Mouse (Mus musculus) MEL (cell line): Measurements from ENCODE around the gene Fcgr1. TPM values are rescaled to one million over a fixed set of nuclear protein-coding genes. Genes with fewer than 3 reads are reported as not detected.

ENCODE experiments used
- DNase-seq: peaks from one replicate; pipeline ENCODE4 v3.0.0; 2011; ENCODE audit warnings: low read depth, low spot score
- H3K27ac ChIP-seq: 2 replicates; pipeline ENCODE4 v1.5.1; 2012; ENCODE audit warnings: low read depth, mild to moderate bottlenecking, control low read depth, low read length, moderate library complexity; ENCODE audit not compliant: control insufficient read depth
- H3K27me3 ChIP-seq, 2 experiments: fragments of 150-350 bp in 1 of 2; sonication (generic) in 1 of 2; 2 replicates each; pipeline ENCODE4 v1.6.1; 2012; ENCODE audit warnings: low read length in 2 of 2, mild to moderate bottlenecking in 2 of 2, improper control_type of control experiment in 1 of 2, moderate library complexity in 1 of 2; ENCODE audit not compliant: insufficient read depth in 2 of 2, control insufficient read depth in 1 of 2
- H3K36me3 ChIP-seq, 2 experiments: 2 replicates each; pipeline ENCODE4 v1.6.1; 2012 to 2014; ENCODE audit warnings: low read length in 2 of 2, improper control_type of control experiment in 1 of 2, inconsistent platforms in 1 of 2, mild to moderate bottlenecking in 1 of 2; ENCODE audit not compliant: insufficient read depth in 2 of 2, control insufficient read depth in 1 of 2
- H3K4me1 ChIP-seq, 2 experiments: fragments of 150-350 bp in 1 of 2; sonication (generic) in 1 of 2; 2 replicates each; pipeline ENCODE4 v1.6.1; 2012; ENCODE audit warnings: low read length in 2 of 2, improper control_type of control experiment in 1 of 2, mild to moderate bottlenecking in 1 of 2; ENCODE audit not compliant: insufficient read depth in 2 of 2, control insufficient read depth in 1 of 2
- H3K4me3 ChIP-seq, 2 experiments: fragments of 150-350 bp in 1 of 2; sonication (generic) in 1 of 2; 2 replicates each; pipeline ENCODE4 v1.5.1; 2012; ENCODE audit warnings: low read depth in 2 of 2, low read length in 2 of 2, mild to moderate bottlenecking in 2 of 2, moderate library complexity in 2 of 2, control low read depth in 1 of 2, improper control_type of control experiment in 1 of 2; ENCODE audit not compliant: control insufficient read depth in 1 of 2, insufficient read depth in 1 of 2
- H3K79me2 ChIP-seq: 2 replicates; pipeline ENCODE4 v1.6.1; 2012; ENCODE audit warnings: mild to moderate bottlenecking, low read length, moderate library complexity; ENCODE audit not compliant: control insufficient read depth, poor library complexity, insufficient read depth
- H3K9ac ChIP-seq: 2 replicates; pipeline ENCODE4 v1.6.1; 2012; ENCODE audit warnings: low read depth, mild to moderate bottlenecking, control low read depth, low read length, moderate library complexity; ENCODE audit not compliant: control insufficient read depth, poor library complexity, severe bottlenecking
- H3K9me3 ChIP-seq: fragments of 150-350 bp; sonication (generic); replicated peaks from 2 replicates; pipeline ENCODE4 v1.6.1; 2012; ENCODE audit warnings: mild to moderate bottlenecking, low read length, improper control_type of control experiment, moderate library complexity; ENCODE audit not compliant: insufficient read depth
- CHD2 ChIP-seq: IDR thresholded peaks from 2 replicates; pipeline ENCODE4 v1.6.1; 2011; ENCODE audit warnings: low read length, improper control_type of control experiment
- CTCF ChIP-seq, 3 experiments: IDR thresholded peaks in 2 of 3; conservative IDR thresholded peaks in 1 of 3; 2 replicates each; pipeline ENCODE4 v1.5.1; 2011 to 2012; ENCODE audit warnings: low read length in 3 of 3, low read depth in 2 of 3, mild to moderate bottlenecking in 2 of 3, improper control_type of control experiment in 1 of 3, inconsistent platforms in 1 of 3, mixed read lengths in 1 of 3, moderate library complexity in 1 of 3; ENCODE audit not compliant: control insufficient read depth in 1 of 3, insufficient read depth in 1 of 3, poor library complexity in 1 of 3, severe bottlenecking in 1 of 3
- E2F4 ChIP-seq: IDR thresholded peaks from 2 replicates; pipeline ENCODE4 v1.6.1; 2011; ENCODE audit warnings: low read depth, low read length, improper control_type of control experiment, borderline replicate concordance
- GATA1 ChIP-seq: IDR thresholded peaks from 2 replicates; pipeline ENCODE4 v1.6.1; 2011; ENCODE audit warnings: low read depth, low read length, improper control_type of control experiment
- HCFC1 ChIP-seq: IDR thresholded peaks from 2 replicates; pipeline ENCODE4 v1.6.1; 2012; ENCODE audit warnings: low read depth, mild to moderate bottlenecking, inconsistent platforms, low read length, improper control_type of control experiment, moderate library complexity
- JUND ChIP-seq: IDR thresholded peaks from 2 replicates; pipeline ENCODE4 v1.6.1; 2011; ENCODE audit warnings: low read depth, mild to moderate bottlenecking, improper control_type of control experiment, low read length
- MAX ChIP-seq: IDR thresholded peaks from 2 replicates; pipeline ENCODE4 v1.6.1; 2011; ENCODE audit warnings: low read length, improper control_type of control experiment
- MEF2A ChIP-seq: IDR thresholded peaks from 2 replicates; pipeline ENCODE4 v1.6.1; 2014; ENCODE audit warnings: low read depth, mild to moderate bottlenecking, inconsistent platforms, low read length, improper control_type of control experiment; ENCODE audit not compliant: poor library complexity, insufficient replicate concordance, severe bottlenecking; ENCODE audit errors: extremely low read depth
- MXI1 ChIP-seq: IDR thresholded peaks from 2 replicates; pipeline ENCODE4 v1.6.1; 2011; ENCODE audit warnings: mild to moderate bottlenecking, low read depth, low read length, improper control_type of control experiment
- MYC ChIP-seq: IDR thresholded peaks from 2 replicates; pipeline ENCODE4 v1.6.1; 2011; ENCODE audit warnings: low read depth, mild to moderate bottlenecking, low read length, improper control_type of control experiment, moderate library complexity
- NELFE ChIP-seq: IDR thresholded peaks from 2 replicates; pipeline ENCODE4 v1.6.1; 2011; ENCODE audit warnings: low read depth, low read length, improper control_type of control experiment
- POLR2A ChIP-seq, 2 experiments: IDR thresholded peaks; 2 replicates each; pipeline ENCODE4 v1.6.1; 2011 to 2012; ENCODE audit warnings: low read length in 2 of 2, mild to moderate bottlenecking in 2 of 2, control low read depth in 1 of 2, improper control_type of control experiment in 1 of 2, low read depth in 1 of 2, moderate library complexity in 1 of 2; ENCODE audit not compliant: control insufficient read depth in 1 of 2, insufficient read depth in 1 of 2, poor library complexity in 1 of 2
- POLR2AphosphoS2 ChIP-seq: IDR thresholded peaks from 2 replicates; pipeline ENCODE4 v1.6.1; 2011; ENCODE audit warnings: low read length, improper control_type of control experiment
- RCOR1 ChIP-seq: IDR thresholded peaks from 2 replicates; pipeline ENCODE4 v1.6.1; 2012; ENCODE audit warnings: low read depth, mild to moderate bottlenecking, inconsistent platforms, low read length, improper control_type of control experiment
- SIN3A ChIP-seq: IDR thresholded peaks from 2 replicates; pipeline ENCODE4 v1.6.1; 2012; ENCODE audit warnings: low read length, improper control_type of control experiment, inconsistent platforms
- TBP ChIP-seq: IDR thresholded peaks from 2 replicates; pipeline ENCODE4 v1.8.0; 2011; ENCODE audit warnings: low read depth, low read length, improper control_type of control experiment
- USF1 ChIP-seq: IDR thresholded peaks from 2 replicates; pipeline ENCODE4 v1.6.1; 2014; ENCODE audit warnings: low read depth, mild to moderate bottlenecking, inconsistent platforms, low read length, improper control_type of control experiment, moderate library complexity
- USF2 ChIP-seq, 2 experiments: IDR thresholded peaks; 2 replicates each; pipeline ENCODE4 v1.6.1; 2011 to 2012; ENCODE audit warnings: improper control_type of control experiment in 2 of 2, low read length in 2 of 2, borderline replicate concordance in 1 of 2, inconsistent platforms in 1 of 2, low read depth in 1 of 2, mild to moderate bottlenecking in 1 of 2; ENCODE audit not compliant: insufficient read depth in 1 of 2
- ZC3H11A ChIP-seq: IDR thresholded peaks from 2 replicates; pipeline ENCODE4 v1.6.1; 2012; ENCODE audit warnings: low read depth, mild to moderate bottlenecking, inconsistent platforms, low read length, improper control_type of control experiment
- ZMIZ1 ChIP-seq: IDR thresholded peaks from 2 replicates; pipeline ENCODE4 v1.6.1; 2012; ENCODE audit warnings: low read depth, mild to moderate bottlenecking, inconsistent platforms, low read length, improper control_type of control experiment, moderate library complexity
- polyA plus RNA-seq, 2 experiments: library from polyadenylated mRNA; stranded (reverse) in 1 of 2; unstranded in 1 of 2; fragments of >175 nt in 1 of 2; fragments of >200 nt in 1 of 2; gene quantifications; 2 replicates each; pipeline versions ENCODE4 v1.2.1 to v1.2.4; 2012; ENCODE audit warnings: low replicate concordance in 2 of 2, low read depth in 1 of 2; ENCODE audit not compliant: insufficient read length in 2 of 2, insufficient read depth in 1 of 2, missing spikeins in 1 of 2
- total RNA-seq: library from RNA; depleted of rRNA; stranded (reverse); fragments of 300-350 nt; gene quantifications from 2 replicates; pipeline ENCODE4 v1.2.3, GENCODE M21; 2012

Gene Fcgr1
- total and polyA plus RNA-seq, 3 experiments, result 2.8 to 4.7 TPM; not detected in 1

GRCm38 (mm10) chr3:96237335-96237903, 56.4 kb downstream of the Fcgr1 start:
- peak; percentile 92 for DNase-seq
- no peaks in the 10 kb centered on the region for H3K9me3 ChIP-seq
- peak overlapping the region; percentile 1 to 57 for H3K4me3 ChIP-seq
- no peaks in the 10 kb centered on the region for H3K27me3 ChIP-seq
- TF ChIP-seq CTCF (IDR thresholded peaks at IDR 0.05 in 2 of 3, conservative IDR thresholded peaks at IDR 0.05 in 1 of 3; ENCODE audit: control insufficient read depth in 1 of 3, insufficient read depth in 1 of 3, low read depth in 2 of 3, low read length in 3 of 3, poor library complexity in 1 of 3, severe bottlenecking in 1 of 3) (peak in 1 of 3 experiments; percentile 12; a peak in 1 of 6 replicates), MAX (no peak), POLR2A (IDR thresholded peaks at IDR 0.05; ENCODE audit: control insufficient read depth in 1 of 2, insufficient read depth in 1 of 2, low read depth in 1 of 2, low read length in 2 of 2, poor library complexity in 1 of 2) (peak in 1 of 2 experiments; percentile 1; a peak in 1 of 4 replicates), TBP (peak; percentile 54)
- H3K9ac ChIP-seq, result peak overlapping the region; percentile 74
- H3K27ac ChIP-seq, result peak overlapping the region; percentile 93
- H3K4me1 ChIP-seq, result peaks cover 0 to 26% of the 10 kb centered on the region in 2 experiments; a peak in 2 of 4 replicates
- H3K79me2 ChIP-seq, result peaks cover 4% of the 10 kb centered on the region; the same call in 1 of the 2 replicates
- peaks cover 0 to 25% of the 10 kb centered on the region in 2 experiments; a peak in 2 of 4 replicates for H3K36me3 ChIP-seq

- H3K9me3 ChIP-seq, result no peaks in the 10 kb centered on the region
- H3K36me3 ChIP-seq, result peaks cover 0 to 23% of the 10 kb centered on the region in 2 experiments; a peak in 2 of 4 replicates
- H3K4me1 ChIP-seq, result peaks cover 0 to 23% of the 10 kb centered on the region in 2 experiments; a peak in 2 of 4 replicates
- peaks cover 4% of the 10 kb centered on the region; the same call in 1 of the 2 replicates for H3K79me2 ChIP-seq
- no peak for TF ChIP-seq NELFE
- no peak for TF ChIP-seq USF2 (IDR thresholded peaks at IDR 0.05; ENCODE audit: borderline replicate concordance in 1 of 2, insufficient read depth in 1 of 2, low read depth in 1 of 2, low read length in 2 of 2)
- no peak for TF ChIP-seq POLR2A (IDR thresholded peaks at IDR 0.05; ENCODE audit: control insufficient read depth in 1 of 2, insufficient read depth in 1 of 2, low read depth in 1 of 2, low read length in 2 of 2, poor library complexity in 1 of 2)
- TF ChIP-seq SIN3A, result no peak
- TF ChIP-seq ZC3H11A, result no peak
- no peak for TF ChIP-seq MEF2A
- TF ChIP-seq E2F4, result no peak
- no peak for TF ChIP-seq MXI1
- TF ChIP-seq CHD2, result no peak
- no peak for TF ChIP-seq RCOR1
- no peak for TF ChIP-seq POLR2AphosphoS2
- no peak for TF ChIP-seq GATA1
- TF ChIP-seq JUND, result no peak
- TF ChIP-seq USF1, result no peak
- TF ChIP-seq MAX, result no peak
- no peak for TF ChIP-seq HCFC1
- TF ChIP-seq ZMIZ1, result no peak
- no peak for TF ChIP-seq MYC
- H3K27me3 ChIP-seq, result no peaks in the 10 kb centered on the region
- peak overlapping the region; percentile 1 to 57 for H3K4me3 ChIP-seq
- peak overlapping the region; percentile 74 for H3K9ac ChIP-seq
- H3K27ac ChIP-seq, result peak overlapping the region; percentile 93
- DNase-seq, result no peak
Observed at GRCm38 (mm10) chr3:96236834-96237334, 56.9 kb downstream of the Fcgr1 start.
